Mouse (Mus musculus) WW6 (cell line): ENCODE results near the gene Atp23.

Experiments used
- DNase-seq: peaks from one replicate; pipeline ENCODE4 v3.0.0-alpha.2; 2013; ENCODE audit warnings: low read depth, low spot score

The Atp23 gene

DNA sequence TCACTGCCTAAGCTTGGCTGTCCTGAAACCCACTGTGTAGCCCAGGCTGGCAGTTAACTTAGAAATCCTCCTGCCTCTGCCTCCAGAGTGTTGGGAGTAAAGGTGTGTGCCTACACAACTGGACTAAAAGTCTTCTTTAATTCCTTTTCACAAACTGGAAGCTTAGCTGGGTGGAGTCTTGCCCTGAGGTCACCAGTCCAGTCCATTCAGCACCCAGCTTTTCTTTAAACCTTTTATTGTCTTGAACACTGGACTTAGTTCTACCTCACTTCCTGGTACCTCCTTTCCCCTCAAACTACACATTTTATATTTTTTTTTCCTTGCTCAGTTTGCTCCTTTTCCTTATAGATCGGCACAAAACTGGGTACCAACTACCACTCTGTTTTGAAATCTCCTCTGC, 10.3 kb upstream of the Atp23 start:
- no peak for DNase-seq

- no peak for DNase-seq
Observed at GRCm38 (mm10) chr10:126906811-126907210, 5.7 kb upstream of the Atp23 start.

- DNase-seq, result peak; percentile 86
Observed at GRCm38 (mm10) chr10:126905650-126906075, 4.5 kb upstream of the Atp23 start.

DNA sequence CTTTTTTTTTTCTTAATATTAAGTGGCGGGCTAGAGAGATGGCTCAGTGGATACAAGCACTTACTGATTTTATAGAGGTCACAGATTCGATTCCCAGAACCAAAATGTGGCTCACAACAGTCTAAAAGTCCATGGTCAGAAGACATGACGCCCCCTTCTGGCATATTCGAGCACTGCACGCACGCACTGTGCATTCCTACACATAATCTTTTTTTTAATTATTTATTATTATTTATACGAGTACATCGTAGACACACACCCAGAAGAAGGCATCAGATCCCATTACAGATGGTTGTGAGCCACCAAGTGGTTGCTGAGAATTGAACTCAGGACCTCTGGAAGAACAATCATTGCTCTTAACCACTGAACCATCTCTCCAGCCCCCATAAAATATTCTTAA, 3.9 kb upstream of the Atp23 start:
- no peak for DNase-seq

GRCm38 (mm10) chr10:126904221-126904620, 3.1 kb upstream of the Atp23 start:
- no peak for DNase-seq

- no peak for DNase-seq
Observed at GRCm38 (mm10) chr10:126901488-126901843, 311 bp upstream of the Atp23 start.

DNA sequence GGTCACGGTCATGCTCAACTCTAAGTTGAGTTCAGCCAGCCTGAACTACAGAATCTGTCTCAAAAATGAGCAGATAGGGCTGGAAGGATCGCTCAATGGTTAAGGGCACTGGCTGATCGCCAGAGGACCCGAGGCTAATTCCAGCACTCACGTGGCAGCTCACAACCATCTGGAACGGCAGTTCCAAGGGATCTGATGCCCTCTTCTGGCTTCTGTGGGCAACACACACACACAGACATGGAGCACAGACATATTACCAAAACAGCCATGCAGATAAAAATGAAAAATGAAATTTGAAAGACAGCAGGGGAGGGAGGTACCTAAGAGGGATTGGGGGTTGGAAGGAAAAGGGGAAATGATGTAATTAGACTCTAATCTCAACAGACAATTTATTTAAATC, 5.3 kb downstream of the Atp23 start:
- DNase-seq, result peak; percentile 47

DNA sequence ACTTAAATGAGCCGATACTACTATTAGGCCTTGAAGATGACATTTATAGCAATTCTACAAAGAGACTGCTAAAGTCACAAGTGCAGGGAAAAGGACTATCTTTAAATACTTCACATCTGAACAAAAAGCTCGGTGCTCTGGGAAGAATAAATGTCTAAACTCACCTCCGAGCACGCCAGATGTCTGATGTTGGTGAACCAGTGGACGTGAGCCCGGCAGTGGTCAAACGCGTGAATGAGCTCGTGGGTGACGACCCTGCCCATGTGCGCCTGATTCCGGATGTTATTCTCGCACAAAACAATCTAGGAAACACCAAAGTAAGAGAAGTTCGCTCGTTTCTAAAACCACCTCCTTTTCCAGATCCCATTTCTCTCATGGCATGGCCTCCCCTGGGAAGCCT, 7.1 kb downstream of the Atp23 start:
- no peak for DNase-seq

DNA sequence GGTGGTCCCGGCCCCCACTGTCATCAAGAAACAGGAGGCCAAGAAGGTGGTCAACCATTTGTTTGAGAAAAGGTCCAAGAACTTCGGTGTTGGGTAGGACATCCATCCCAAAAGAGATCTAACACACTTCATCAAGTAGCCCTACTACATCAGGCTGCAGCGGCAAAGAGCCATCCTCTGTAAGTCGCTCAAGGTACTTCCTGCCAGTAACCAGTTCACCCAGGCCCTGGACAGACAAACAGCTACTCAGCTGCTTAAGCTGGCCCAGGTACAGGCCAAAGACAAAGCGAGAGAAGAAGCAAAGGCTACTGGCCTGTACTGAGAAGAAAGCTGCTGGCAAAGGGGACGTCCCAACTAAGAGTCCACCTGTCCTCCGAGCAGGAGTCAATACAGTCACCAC, 8.0 kb downstream of the Atp23 start:
- no peak for DNase-seq

- DNase-seq, result no peak
Observed at GRCm38 (mm10) chr10:126873755-126874154, 27.4 kb downstream of the Atp23 start.

- no peak for DNase-seq
Observed at GRCm38 (mm10) chr10:126872256-126872655, 28.9 kb downstream of the Atp23 start.

DNA sequence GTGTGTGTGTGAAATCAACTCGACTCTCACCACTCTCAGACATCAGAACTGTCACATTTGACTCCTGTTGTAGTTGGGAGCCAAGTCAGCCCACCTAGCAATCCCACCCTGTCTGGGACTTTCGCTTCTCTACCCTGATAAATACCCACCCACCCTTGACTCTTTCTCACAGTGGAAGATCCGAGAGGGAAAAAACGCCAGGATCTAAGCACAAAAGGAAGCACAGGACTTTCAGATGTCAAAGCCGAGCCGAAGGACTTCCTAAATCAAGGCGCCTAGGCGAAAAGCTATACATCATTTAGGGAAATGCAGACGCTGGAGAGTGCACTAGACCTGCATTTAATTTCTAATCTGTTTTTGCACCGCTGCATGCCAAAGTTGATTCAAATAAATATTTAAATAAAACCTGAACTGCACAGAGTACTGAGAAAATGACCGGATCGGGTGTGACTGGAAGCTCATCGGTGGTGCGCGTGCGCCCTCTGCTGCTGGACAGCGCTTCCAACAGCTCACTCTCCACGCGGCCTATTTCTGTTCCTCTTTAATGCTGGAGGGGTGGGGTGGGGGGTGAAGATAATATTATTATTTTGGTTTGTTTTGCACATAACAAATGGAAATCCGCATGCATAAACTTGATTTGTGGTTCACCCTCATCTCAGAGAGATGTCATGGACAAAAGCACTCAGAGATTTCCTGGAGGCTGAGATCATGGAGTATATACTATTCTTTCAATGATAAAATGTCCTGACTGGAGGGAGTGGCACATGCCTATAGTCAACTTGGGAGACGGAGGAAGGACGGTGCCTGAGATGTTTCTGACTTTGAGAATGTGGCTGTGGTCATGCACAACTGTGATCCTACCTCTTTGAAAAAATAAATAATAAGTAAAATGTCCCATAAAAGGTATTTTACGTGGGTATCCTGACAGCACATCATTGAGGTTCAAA, 31.5 kb downstream of the Atp23 start:
- no peak for DNase-seq

GRCm38 (mm10) chr10:126865284-126865683, 35.9 kb downstream of the Atp23 start:
- no peak for DNase-seq

- no peak for DNase-seq
Observed at GRCm38 (mm10) chr10:126862193-126862592, 39.0 kb downstream of the Atp23 start.

DNA sequence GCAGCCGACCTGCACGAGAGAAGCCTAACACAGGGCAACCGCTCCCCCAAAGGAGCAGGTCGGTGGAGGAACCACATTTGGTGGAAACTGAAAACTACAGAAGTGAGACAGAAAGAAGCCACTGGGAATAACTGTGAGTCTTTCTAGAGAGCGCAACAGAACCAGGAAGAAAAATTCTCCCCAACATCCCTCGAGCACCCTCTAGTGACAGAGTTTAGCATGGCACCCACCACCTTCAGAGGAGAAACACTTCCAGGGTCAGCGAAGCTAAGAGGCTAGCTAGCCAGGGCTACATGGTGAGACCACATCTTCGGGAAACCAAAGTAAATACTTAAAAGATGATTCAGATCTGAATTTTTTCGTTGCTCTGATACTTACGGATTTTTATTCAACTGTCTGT, 47.9 kb downstream of the Atp23 start:
- DNase-seq, result no peak

DNA sequence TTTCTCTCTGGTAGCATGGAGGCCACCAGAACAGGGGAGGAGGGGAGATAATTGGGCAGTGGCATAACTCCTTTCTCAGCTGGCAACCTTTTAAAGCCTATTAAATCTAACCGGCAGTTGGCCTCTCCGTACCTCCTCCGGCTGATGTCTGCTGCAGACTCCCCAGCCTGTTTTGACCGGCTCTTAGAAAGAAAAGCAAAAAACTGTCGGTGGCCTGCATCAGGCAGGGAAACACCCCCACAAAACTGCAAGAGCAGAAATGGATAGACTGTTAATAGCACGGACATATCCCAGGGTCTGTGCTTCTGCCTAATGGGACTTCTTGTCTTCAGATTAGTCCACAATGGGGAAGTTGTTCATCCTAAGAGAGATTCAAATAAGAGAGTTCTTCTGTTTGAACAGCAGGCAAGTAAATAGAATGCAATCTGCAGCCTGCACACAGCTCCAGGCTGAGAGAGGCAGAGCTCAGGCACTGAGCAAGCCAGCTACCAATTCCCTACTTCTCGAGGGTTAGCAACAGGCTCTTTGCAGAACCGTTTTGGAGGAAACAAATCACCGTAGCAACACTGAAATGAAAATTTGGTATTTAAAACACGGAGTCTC, 55.7 kb downstream of the Atp23 start:
- no peak for DNase-seq

GRCm38 (mm10) chr10:126844689-126845088, 56.5 kb downstream of the Atp23 start:
- DNase-seq, result no peak

GRCm38 (mm10) chr10:126840266-126840665, 60.9 kb downstream of the Atp23 start:
- DNase-seq, result no peak

- DNase-seq, result no peak
Observed at GRCm38 (mm10) chr10:126833006-126833405, 68.1 kb downstream of the Atp23 start.

- DNase-seq, result no peak
Observed at GRCm38 (mm10) chr10:126831329-126831728, 69.8 kb downstream of the Atp23 start.

DNA sequence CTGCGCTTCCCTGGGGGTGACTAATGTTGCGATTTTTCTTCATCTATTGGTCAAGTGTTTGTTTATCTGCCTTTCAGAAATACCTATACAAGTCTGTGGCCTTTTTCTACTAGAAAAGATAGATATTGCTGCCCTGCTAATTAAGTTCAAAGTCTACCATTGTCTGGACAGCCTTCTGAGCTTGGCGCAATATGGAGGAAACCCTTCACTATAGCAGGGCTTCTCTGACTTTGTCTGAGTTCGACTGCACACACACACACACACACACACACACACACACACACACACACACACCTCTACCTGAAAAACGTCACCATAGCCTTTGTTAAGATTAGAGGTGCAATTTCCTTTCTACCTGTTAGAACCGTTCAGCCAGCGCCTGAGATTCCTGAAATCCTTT, 72.5 kb downstream of the Atp23 start:
- no peak for DNase-seq

DNA sequence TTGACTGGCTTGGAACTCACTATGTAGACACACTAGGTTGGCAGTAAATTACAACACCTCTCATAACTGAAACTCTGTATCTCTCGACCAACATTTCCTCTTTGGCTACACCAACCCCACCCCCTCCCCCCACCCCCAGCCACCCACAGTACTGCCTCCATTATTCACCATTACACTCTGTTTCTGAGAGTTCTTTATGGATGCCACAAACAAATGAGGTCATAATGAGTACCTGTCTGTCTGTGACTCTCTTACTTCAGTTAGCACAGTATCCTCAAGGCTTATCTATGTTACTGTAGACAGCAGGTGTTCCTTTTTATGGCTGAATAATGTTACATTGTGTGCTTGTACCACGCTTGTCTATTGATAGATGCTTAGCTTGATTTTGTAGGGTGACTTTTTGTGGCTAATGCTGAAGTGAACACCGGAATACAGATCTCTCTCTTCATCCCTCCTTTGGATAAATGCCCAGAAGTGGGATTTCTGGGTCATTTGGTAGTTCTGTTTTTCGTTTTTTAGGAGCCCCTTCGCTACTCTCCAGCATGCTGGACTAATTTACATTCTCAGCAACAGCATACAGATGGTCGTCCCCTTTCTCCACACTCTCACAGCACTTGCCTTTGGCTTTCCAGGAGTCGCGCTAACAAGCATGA, 73.1 kb downstream of the Atp23 start:
- DNase-seq, result no peak

DNA sequence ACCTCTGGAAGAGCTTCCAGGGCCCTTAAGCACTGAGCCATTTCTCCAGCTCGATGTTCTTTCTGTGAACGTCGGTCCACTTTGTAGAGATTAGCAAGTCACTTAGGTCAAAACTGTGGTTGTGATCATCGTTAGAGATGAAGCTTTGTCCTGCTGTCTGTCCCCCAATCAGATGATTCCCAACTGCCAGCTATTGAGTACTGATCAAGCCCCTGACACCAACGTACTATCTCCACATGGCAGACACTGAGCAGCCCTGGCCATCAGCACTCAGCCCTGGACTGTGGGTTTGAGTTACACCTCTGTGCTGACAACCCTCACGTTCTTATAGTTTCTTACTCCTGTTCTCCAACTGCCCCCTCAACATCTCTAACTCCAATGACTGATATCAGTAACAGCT, 74.2 kb downstream of the Atp23 start:
- no peak for DNase-seq
